Mouse (Mus musculus) heart, postnatal 0 days (tissue): Measurements from ENCODE around the gene Eif3b. TPM values are rescaled to one million over a fixed set of nuclear protein-coding genes. Genes with fewer than 3 reads are reported as not detected.

Experiments
- ATAC-seq: fragments of 200-750 bp; cut with Nextera tagmentation; 2 replicates; pipeline ENCODE4 v1.8.0; 2017; ENCODE audit warnings: low read depth, moderate number of reproducible peaks, moderate library complexity; ENCODE audit not compliant: insufficient read depth
- DNase-seq: peaks from one replicate; pipeline ENCODE4 v3.0.0-alpha.2; 2016; ENCODE audit warnings: low spot score
- H3K27ac ChIP-seq: fragments of 300-500 bp; sonication (generic); 2 replicates; pipeline ENCODE4 v1.5.1; 2014; ENCODE audit warnings: low read depth, mild to moderate bottlenecking
- H3K27me3 ChIP-seq: fragments of 300-500 bp; sonication (generic); 2 replicates; pipeline ENCODE4 v1.6.1; 2014; ENCODE audit warnings: low read length, mixed read lengths; ENCODE audit not compliant: control insufficient read depth, insufficient read depth
- H3K36me3 ChIP-seq: fragments of 300-500 bp; sonication (generic); replicated peaks from 2 replicates; pipeline ENCODE4 v1.6.1; 2014; ENCODE audit warnings: low read length, mixed read lengths; ENCODE audit not compliant: control insufficient read depth, insufficient read depth
- H3K4me1 ChIP-seq: fragments of 300-500 bp; sonication (generic); 2 replicates; pipeline ENCODE4 v1.6.1; 2014; ENCODE audit warnings: antibody characterized with exemption; ENCODE audit not compliant: control insufficient read depth, insufficient read depth
- H3K4me2 ChIP-seq: fragments of 300-500 bp; sonication (generic); 2 replicates; pipeline ENCODE4 v1.6.1; 2014; ENCODE audit warnings: low read depth, mild to moderate bottlenecking, low read length, moderate library complexity
- H3K4me3 ChIP-seq: fragments of 300-500 bp; sonication (generic); 2 replicates; pipeline ENCODE4 v1.5.1; 2014; ENCODE audit warnings: low read depth, low read length
- H3K9ac ChIP-seq: fragments of 300-500 bp; sonication (generic); replicated peaks from 2 replicates; pipeline ENCODE4 v1.6.1; 2014; ENCODE audit warnings: low read depth, low read length, mixed read lengths
- H3K9me3 ChIP-seq: fragments of 300-500 bp; sonication (generic); replicated peaks from 2 replicates; pipeline ENCODE4 v1.6.1; 2016; ENCODE audit warnings: low read length; ENCODE audit not compliant: control insufficient read depth
- CTCF ChIP-seq: IDR thresholded peaks from 2 replicates; pipeline ENCODE4 v1.5.1; 2016; ENCODE audit warnings: antibody characterized with exemption, control low read depth, low read depth
- EP300 ChIP-seq: IDR thresholded peaks from 2 replicates; pipeline ENCODE4 v1.6.1; 2016; ENCODE audit warnings: antibody characterized with exemption, low read depth
- WGBS: fragments of 180-500 bp; shearing (Covaris S2); extraction: QIAGEN DNeasy Blood & Tissue Kit; methylation state at CpG from one replicate; pipeline ENCODE4 v1.1.7; 2014; 5-methylcytosine and 5-hydroxymethylcytosine counted together
- polyA plus RNA-seq: library from polyadenylated mRNA; unstranded; fragments of >200 nt; fragmentation: Nextera tagmentation; extraction: Ambion mirVana; gene quantifications from 2 replicates; pipeline ENCODE4 v1.2.1, GENCODE M21; 2015
- total RNA-seq: library from RNA; depleted of rRNA; stranded (reverse); fragments of >200 nt; gene quantifications from 2 replicates; pipeline ENCODE4 v1.2.3, GENCODE M21; 2014; ENCODE audit warnings: low replicate concordance

Eif3b gene
- total and polyA plus RNA-seq, 2 experiments from 2014 or later = 37.4 to 40.0 TPM

DNA sequence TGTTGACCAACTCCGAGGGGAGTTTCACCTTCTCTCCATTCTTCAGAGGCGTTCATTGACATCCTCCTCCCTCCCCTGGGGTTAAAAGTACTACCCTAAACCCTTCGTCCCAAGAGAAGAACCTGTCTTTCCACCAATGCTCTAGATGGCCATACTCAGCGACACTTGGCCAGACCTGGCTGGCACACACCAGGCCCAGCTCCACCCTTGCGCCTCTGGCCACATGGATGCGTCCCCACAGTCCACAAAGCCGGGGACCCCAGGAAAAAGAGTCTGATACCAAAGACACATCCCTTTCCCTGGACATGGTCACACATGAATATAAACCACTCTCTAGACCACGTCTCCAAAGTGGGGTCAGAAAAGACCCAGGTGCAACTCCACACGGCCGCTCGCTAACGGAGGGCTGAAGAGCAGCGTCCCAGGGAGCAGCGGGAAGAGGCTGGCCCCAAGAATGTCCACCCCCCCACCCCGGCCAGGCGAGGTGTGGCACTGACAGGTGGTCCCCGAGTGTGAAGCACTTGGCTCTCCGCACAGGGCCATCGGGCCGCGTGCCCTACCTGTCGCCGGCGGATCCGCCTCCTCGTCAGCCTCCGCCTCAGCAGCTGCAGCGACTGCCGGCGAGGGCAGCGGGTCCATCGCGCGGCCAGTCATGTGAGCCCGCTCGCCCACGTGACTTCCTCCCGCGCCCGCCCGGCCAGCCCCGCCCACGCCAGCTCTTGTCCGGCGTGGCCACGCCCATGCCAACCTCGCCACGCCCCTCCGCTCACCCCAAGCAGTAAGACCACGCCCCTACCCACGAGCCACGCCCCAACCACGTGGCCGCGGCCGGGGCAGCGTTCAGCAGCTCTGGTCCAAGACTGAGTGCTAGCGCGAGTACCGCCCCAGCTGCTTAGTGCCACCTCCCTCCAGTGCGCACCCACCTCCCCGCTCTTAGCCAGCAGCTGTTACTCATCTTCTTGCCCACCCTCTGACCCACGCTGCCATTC, 30.2 kb upstream of the Eif3b start, which contains the start of gene Snx8:
TSS of gene Snx8 (minus strand) at position 675 of the 989 bp plus-strand sequence.
- H3K4me3 ChIP-seq = peak within 1 kb of the TSS; percentile 77
- H3K4me2 ChIP-seq = peak within 1 kb of the TSS; percentile 99
- peak; percentile 95 for ATAC-seq
- peak within 1 kb of the TSS; percentile 69 for H3K9ac ChIP-seq
- no peaks in the 10 kb centered on the region for H3K9me3 ChIP-seq
- TF ChIP-seq CTCF (no peak), EP300 (no peak)
- no peaks in the 10 kb centered on the region for H3K27me3 ChIP-seq
- under 1% methylated on average over 62 of the region's 63 CpGs for WGBS
- peaks cover 12% of the 10 kb centered on the region for H3K4me1 ChIP-seq
- H3K36me3 ChIP-seq = no peaks in the 10 kb centered on the region
- peak; percentile 94 for DNase-seq
- 0 out of 2 replicates have a peak within 1 kb of the TSS, but pooled peaks have one; percentile 51 for H3K27ac ChIP-seq

DNA sequence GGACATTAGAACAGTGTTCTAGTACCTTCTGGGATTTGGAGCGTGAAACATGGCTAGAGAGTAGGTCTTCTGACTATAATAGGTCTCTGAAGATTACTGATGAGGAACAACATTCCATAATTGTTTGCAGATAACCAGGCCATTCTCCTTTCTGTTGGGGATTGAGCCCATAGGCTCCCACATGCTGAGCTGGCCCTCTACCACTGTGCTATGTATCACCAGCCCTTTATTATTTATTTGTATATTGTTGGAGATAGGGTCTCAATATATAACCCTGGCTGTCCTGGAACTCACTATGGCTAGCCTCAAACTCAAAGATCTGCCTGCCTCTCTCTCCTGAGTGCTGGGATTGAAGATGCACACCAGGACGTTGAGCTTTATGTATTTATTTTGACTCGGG, 29.5 kb upstream of the Eif3b start:
- Histone ChIP-seq H3K9ac (no peak overlapping the region), H3K4me3 (peak overlapping the region; percentile 77), H3K9me3 (no peaks in the 10 kb centered on the region), H3K27me3 (no peaks in the 10 kb centered on the region), H3K27ac (no peak overlapping the region), H3K36me3 (no peaks in the 10 kb centered on the region), H3K4me2 (peak overlapping the region; percentile 99), H3K4me1 (peaks cover 12% of the 10 kb centered on the region)
- DNase-seq (no peak), ATAC-seq (no peak)
- TF ChIP-seq CTCF (no peak), EP300 (no peak)
- 60% methylated on average over 3 of the region's 3 CpGs for WGBS

DNA sequence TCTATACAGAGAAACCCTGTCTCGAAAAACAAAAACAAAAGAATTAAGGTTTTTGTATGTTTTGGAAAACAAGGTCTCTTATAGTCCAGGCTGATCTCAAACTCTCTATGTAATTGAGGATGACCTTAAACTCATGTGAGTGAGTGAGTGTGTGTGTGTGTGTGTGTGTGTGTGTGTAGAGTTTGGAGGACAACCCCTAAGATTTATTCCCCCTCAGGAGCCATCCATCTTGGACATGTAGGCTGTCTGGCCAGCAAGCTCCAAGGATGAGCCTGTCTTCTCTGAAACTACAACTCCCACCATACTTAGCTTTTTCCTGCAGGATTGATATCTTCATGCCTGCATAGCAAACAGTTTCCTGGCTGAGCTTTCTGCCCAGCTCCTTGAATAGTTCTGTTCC, 27.7 kb upstream of the Eif3b start:
- Histone ChIP-seq H3K4me3 (no peak overlapping the region), H3K36me3 (no peaks in the 10 kb centered on the region), H3K4me1 (peaks cover 12% of the 10 kb centered on the region), H3K27me3 (no peaks in the 10 kb centered on the region), H3K4me2 (no peak overlapping the region), H3K9ac (no peak overlapping the region), H3K27ac (no peak overlapping the region), H3K9me3 (no peaks in the 10 kb centered on the region)
- DNase-seq (no peak), ATAC-seq (no peak)
- 72% methylated on average over 1 of the region's 1 CpGs for WGBS
- no peak for TF ChIP-seq EP300
- TF ChIP-seq CTCF = no peak

DNA sequence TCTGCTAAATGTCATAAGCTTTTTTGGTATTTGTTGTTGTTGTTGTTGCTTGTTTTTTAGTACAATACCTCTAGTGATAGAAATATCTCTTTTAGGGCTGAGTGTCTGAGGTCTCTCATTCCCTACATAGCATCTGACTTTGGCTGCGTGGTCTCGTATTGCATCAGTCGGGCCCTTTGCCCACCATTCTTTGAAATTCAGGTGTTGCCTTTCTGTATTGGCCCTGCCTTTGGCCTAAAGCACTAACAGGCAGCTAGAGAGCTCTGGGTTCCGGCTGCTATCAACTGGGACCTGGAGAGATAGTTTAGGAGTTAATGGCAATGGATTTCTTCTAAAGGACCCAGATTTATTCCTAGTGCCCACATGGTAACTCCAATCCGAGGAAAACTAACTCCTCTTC, 27.1 kb upstream of the Eif3b start:
- no peak overlapping the region for H3K9ac ChIP-seq
- H3K9me3 ChIP-seq = no peaks in the 10 kb centered on the region
- no peak overlapping the region for H3K4me3 ChIP-seq
- peaks cover 12% of the 10 kb centered on the region for H3K4me1 ChIP-seq
- H3K36me3 ChIP-seq = no peaks in the 10 kb centered on the region
- no peak for ATAC-seq
- 74% methylated on average over 5 of the region's 5 CpGs for WGBS
- no peaks in the 10 kb centered on the region for H3K27me3 ChIP-seq
- no peak overlapping the region for H3K27ac ChIP-seq
- no peak overlapping the region for H3K4me2 ChIP-seq
- TF ChIP-seq CTCF (no peak), EP300 (no peak)
- DNase-seq = no peak

DNA sequence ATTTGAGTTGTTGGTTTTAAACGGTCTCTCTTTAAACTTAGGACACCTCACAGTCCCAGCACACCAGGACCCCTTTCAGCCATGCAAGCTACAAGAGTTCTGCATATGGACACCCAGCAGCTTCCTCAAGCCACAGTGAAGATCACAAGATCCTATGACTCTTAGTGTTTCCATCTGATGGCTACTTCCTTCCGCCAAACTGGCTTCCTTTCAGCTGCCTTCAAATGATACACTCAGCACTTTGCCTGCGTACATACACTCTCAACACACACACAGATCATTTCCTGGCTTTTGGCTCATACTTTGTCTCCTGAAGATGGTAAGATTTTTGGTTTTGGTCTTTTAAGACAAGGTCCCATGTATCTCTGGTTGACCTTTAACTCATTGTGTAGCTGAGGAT, 26.4 kb upstream of the Eif3b start:
- Histone ChIP-seq H3K4me3 (no peak overlapping the region), H3K9ac (no peak overlapping the region), H3K9me3 (no peaks in the 10 kb centered on the region), H3K36me3 (no peaks in the 10 kb centered on the region), H3K27ac (no peak overlapping the region), H3K27me3 (no peaks in the 10 kb centered on the region), H3K4me2 (no peak overlapping the region), H3K4me1 (peaks cover 12% of the 10 kb centered on the region)
- no peak for ATAC-seq
- DNase-seq = no peak
- 66% methylated on average over 3 of the region's 3 CpGs for WGBS
- no peak for TF ChIP-seq EP300
- no peak for TF ChIP-seq CTCF
